Mouse (Mus musculus): Measurements from ENCODE around the gene Sh3gl2. TPM values are rescaled to one million over a fixed set of nuclear protein-coding genes. Genes with fewer than 3 reads are reported as not detected.
A peak's percentile ranks its signal among the peaks of the same experiment; 100 is the strongest.

The Sh3gl2 gene
- polyA plus RNA-seq, 1 experiment = 18.6 TPM

GRCm38 (mm10) chr4:85514205-85514681 lies 309.3 kb downstream of the Sh3gl2 start:
- peak overlapping the region; percentile 6; the same call in 1 of the 2 replicates for H3K9ac ChIP-seq (ENCODE audit: low read depth, poor library complexity, severe bottlenecking)
- peak overlapping the region; percentile 62 for H3K4me3 ChIP-seq (ENCODE audit: low read depth, low read length)
- no peaks in the 10 kb centered on the region for H3K36me3 ChIP-seq (ENCODE audit: control insufficient read depth, insufficient read depth, low read length, poor library complexity, severe bottlenecking)
- H3K4me1 ChIP-seq (ENCODE audit: control insufficient read depth, insufficient read depth, low read length) = no peaks in the 10 kb centered on the region
- H3K9me3 ChIP-seq (replicated peaks; ENCODE audit: control insufficient read depth, insufficient read depth, low read length, poor library complexity, severe bottlenecking) = no peaks in the 10 kb centered on the region
- H3K27ac ChIP-seq (ENCODE audit: insufficient read depth, low read length) = no peak overlapping the region
- H3K27me3 ChIP-seq (ENCODE audit: control insufficient read depth, insufficient read depth, low read length, poor library complexity, severe bottlenecking) = peaks cover 5% of the 10 kb centered on the region
- TF ChIP-seq EP300 (IDR thresholded peaks at IDR 0.05; ENCODE audit: insufficient read depth, low read depth, low read length) (no peak), POLR2A (IDR thresholded peaks at IDR 0.05; ENCODE audit: insufficient read depth, low read length) (no peak), CTCF (IDR thresholded peaks at IDR 0.05; ENCODE audit: low read depth, low read length) (no peak)

GRCm38 (mm10) chr4:85526966-85527566 lies 322.1 kb downstream of the Sh3gl2 start:
- Histone ChIP-seq H3K4me3 (ENCODE audit: low read depth, low read length) (no peak overlapping the region), H3K4me1 (ENCODE audit: control insufficient read depth, insufficient read depth, low read length) (no peaks in the 10 kb centered on the region), H3K9me3 (replicated peaks; ENCODE audit: control insufficient read depth, insufficient read depth, low read length, poor library complexity, severe bottlenecking) (no peaks in the 10 kb centered on the region), H3K36me3 (ENCODE audit: control insufficient read depth, insufficient read depth, low read length, poor library complexity, severe bottlenecking) (no peaks in the 10 kb centered on the region), H3K9ac (ENCODE audit: low read depth, poor library complexity, severe bottlenecking) (no peak overlapping the region), H3K27me3 (ENCODE audit: control insufficient read depth, insufficient read depth, low read length, poor library complexity, severe bottlenecking) (no peaks in the 10 kb centered on the region), H3K27ac (ENCODE audit: insufficient read depth, low read length) (no peak overlapping the region)
- no peak for TF ChIP-seq CTCF (IDR thresholded peaks at IDR 0.05; ENCODE audit: low read depth, low read length)
- TF ChIP-seq EP300 (IDR thresholded peaks at IDR 0.05; ENCODE audit: insufficient read depth, low read depth, low read length) = no peak
- TF ChIP-seq POLR2A (IDR thresholded peaks at IDR 0.05; ENCODE audit: insufficient read depth, low read length) = no peak

GRCm38 (mm10) chr4:85529852-85530251 lies 324.9 kb downstream of the Sh3gl2 start:
- Histone ChIP-seq H3K27me3 (ENCODE audit: control insufficient read depth, insufficient read depth, low read length, poor library complexity, severe bottlenecking) (no peaks in the 10 kb centered on the region), H3K4me3 (ENCODE audit: low read depth, low read length) (no peak overlapping the region), H3K9ac (ENCODE audit: low read depth, poor library complexity, severe bottlenecking) (no peak overlapping the region), H3K36me3 (ENCODE audit: control insufficient read depth, insufficient read depth, low read length, poor library complexity, severe bottlenecking) (no peaks in the 10 kb centered on the region), H3K27ac (ENCODE audit: insufficient read depth, low read length) (no peak overlapping the region), H3K4me1 (ENCODE audit: control insufficient read depth, insufficient read depth, low read length) (no peaks in the 10 kb centered on the region), H3K9me3 (replicated peaks; ENCODE audit: control insufficient read depth, insufficient read depth, low read length, poor library complexity, severe bottlenecking) (no peaks in the 10 kb centered on the region)
- TF ChIP-seq POLR2A (IDR thresholded peaks at IDR 0.05; ENCODE audit: insufficient read depth, low read length) = no peak
- TF ChIP-seq CTCF (IDR thresholded peaks at IDR 0.05; ENCODE audit: low read depth, low read length) = no peak
- no peak for TF ChIP-seq EP300 (IDR thresholded peaks at IDR 0.05; ENCODE audit: insufficient read depth, low read depth, low read length)

- no peaks in the 10 kb centered on the region for H3K27me3 ChIP-seq (ENCODE audit: control insufficient read depth, insufficient read depth, low read length, poor library complexity, severe bottlenecking)
- TF ChIP-seq CTCF (IDR thresholded peaks at IDR 0.05; ENCODE audit: low read depth, low read length) (no peak), POLR2A (IDR thresholded peaks at IDR 0.05; ENCODE audit: insufficient read depth, low read length) (no peak), EP300 (IDR thresholded peaks at IDR 0.05; ENCODE audit: insufficient read depth, low read depth, low read length) (no peak)
- no peak overlapping the region for H3K9ac ChIP-seq (ENCODE audit: low read depth, poor library complexity, severe bottlenecking)
- H3K4me3 ChIP-seq (ENCODE audit: low read depth, low read length) = no peak overlapping the region
- H3K4me1 ChIP-seq (ENCODE audit: control insufficient read depth, insufficient read depth, low read length) = no peaks in the 10 kb centered on the region
- no peaks in the 10 kb centered on the region for H3K9me3 ChIP-seq (replicated peaks; ENCODE audit: control insufficient read depth, insufficient read depth, low read length, poor library complexity, severe bottlenecking)
- no peaks in the 10 kb centered on the region for H3K36me3 ChIP-seq (ENCODE audit: control insufficient read depth, insufficient read depth, low read length, poor library complexity, severe bottlenecking)
- H3K27ac ChIP-seq (ENCODE audit: insufficient read depth, low read length) = no peak overlapping the region
Measured at GRCm38 (mm10) chr4:85539677-85540076, 334.8 kb downstream of the Sh3gl2 start.

- Histone ChIP-seq H3K4me3 (ENCODE audit: low read depth, low read length) (no peak overlapping the region), H3K36me3 (ENCODE audit: control insufficient read depth, insufficient read depth, low read length, poor library complexity, severe bottlenecking) (no peaks in the 10 kb centered on the region), H3K9me3 (replicated peaks; ENCODE audit: control insufficient read depth, insufficient read depth, low read length, poor library complexity, severe bottlenecking) (no peaks in the 10 kb centered on the region), H3K9ac (ENCODE audit: low read depth, poor library complexity, severe bottlenecking) (no peak overlapping the region), H3K27ac (ENCODE audit: insufficient read depth, low read length) (no peak overlapping the region), H3K4me1 (ENCODE audit: control insufficient read depth, insufficient read depth, low read length) (no peaks in the 10 kb centered on the region), H3K27me3 (ENCODE audit: control insufficient read depth, insufficient read depth, low read length, poor library complexity, severe bottlenecking) (no peaks in the 10 kb centered on the region)
- TF ChIP-seq CTCF (IDR thresholded peaks at IDR 0.05; ENCODE audit: low read depth, low read length) (no peak), POLR2A (IDR thresholded peaks at IDR 0.05; ENCODE audit: insufficient read depth, low read length) (no peak), EP300 (IDR thresholded peaks at IDR 0.05; ENCODE audit: insufficient read depth, low read depth, low read length) (no peak)
Measured at GRCm38 (mm10) chr4:85543221-85543620, 338.3 kb downstream of the Sh3gl2 start.

GRCm38 (mm10) chr4:85554696-85555095 lies 349.8 kb downstream of the Sh3gl2 start:
- no peaks in the 10 kb centered on the region for H3K36me3 ChIP-seq (ENCODE audit: control insufficient read depth, insufficient read depth, low read length, poor library complexity, severe bottlenecking)
- H3K4me3 ChIP-seq (ENCODE audit: low read depth, low read length) = no peak overlapping the region
- no peak overlapping the region for H3K9ac ChIP-seq (ENCODE audit: low read depth, poor library complexity, severe bottlenecking)
- H3K4me1 ChIP-seq (ENCODE audit: control insufficient read depth, insufficient read depth, low read length) = no peaks in the 10 kb centered on the region
- TF ChIP-seq CTCF (IDR thresholded peaks at IDR 0.05; ENCODE audit: low read depth, low read length) = no peak
- TF ChIP-seq POLR2A (IDR thresholded peaks at IDR 0.05; ENCODE audit: insufficient read depth, low read length) = no peak
- no peak for TF ChIP-seq EP300 (IDR thresholded peaks at IDR 0.05; ENCODE audit: insufficient read depth, low read depth, low read length)
- H3K9me3 ChIP-seq (replicated peaks; ENCODE audit: control insufficient read depth, insufficient read depth, low read length, poor library complexity, severe bottlenecking) = no peaks in the 10 kb centered on the region
- H3K27ac ChIP-seq (ENCODE audit: insufficient read depth, low read length) = no peak overlapping the region
- H3K27me3 ChIP-seq (ENCODE audit: control insufficient read depth, insufficient read depth, low read length, poor library complexity, severe bottlenecking) = no peaks in the 10 kb centered on the region; the same call in 1 of the 2 replicates
